Mouse (Mus musculus) ZHBTc4 (cell line): ENCODE measurements at regions not wholly inside any gene's neighbourhood (a gene's known extent, or its start where the extent isn't known, plus 50 kb on each side); places are given as distances from the start of the nearest gene placed in this dataset.

ENCODE experiments used
- DNase-seq: peaks from one replicate; pipeline ENCODE4 v3.0.0-alpha.2; 2011; ENCODE audit warnings: low read depth, low spot score

DNA sequence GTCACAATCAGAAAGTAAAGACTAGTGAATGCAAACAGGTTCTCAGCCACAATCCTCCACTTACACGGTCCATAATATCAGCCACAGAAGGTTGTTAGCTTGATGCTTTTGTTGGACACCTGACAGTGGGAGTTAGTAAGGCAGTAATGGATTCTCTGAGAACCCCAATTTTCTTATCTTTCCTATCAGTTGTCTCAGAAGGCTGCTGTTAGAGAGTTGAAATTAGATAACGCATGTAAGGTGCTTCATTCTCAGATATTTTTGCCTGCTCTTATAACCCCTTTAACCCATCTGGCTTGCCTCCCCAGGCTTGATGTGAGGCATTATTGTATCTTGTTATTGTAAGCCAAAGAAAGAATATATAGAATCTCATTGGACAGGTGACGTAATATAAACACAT lies 63.0 kb upstream of the Ube2e3 start:
- DNase-seq: no peak

DNA sequence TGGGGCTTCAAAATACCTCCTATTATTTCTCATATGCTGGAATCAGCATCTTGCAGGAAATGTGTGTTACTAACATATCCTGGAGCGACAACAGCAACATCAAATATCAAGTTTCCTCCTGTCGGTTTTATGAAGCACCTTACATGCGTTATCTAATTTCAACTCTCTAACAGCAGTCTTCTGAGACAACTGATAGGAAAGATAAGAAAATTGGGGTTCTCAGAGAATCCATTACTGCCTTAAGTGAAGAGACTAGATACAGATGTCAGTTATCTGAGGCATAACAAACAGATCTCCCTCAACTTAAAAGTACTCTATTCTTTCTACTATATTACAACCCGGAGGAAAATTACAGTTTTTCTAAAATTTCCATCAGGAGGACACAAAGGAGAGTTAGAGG lies 64.4 kb upstream of the Ube2e3 start:
- no peak for DNase-seq

DNA sequence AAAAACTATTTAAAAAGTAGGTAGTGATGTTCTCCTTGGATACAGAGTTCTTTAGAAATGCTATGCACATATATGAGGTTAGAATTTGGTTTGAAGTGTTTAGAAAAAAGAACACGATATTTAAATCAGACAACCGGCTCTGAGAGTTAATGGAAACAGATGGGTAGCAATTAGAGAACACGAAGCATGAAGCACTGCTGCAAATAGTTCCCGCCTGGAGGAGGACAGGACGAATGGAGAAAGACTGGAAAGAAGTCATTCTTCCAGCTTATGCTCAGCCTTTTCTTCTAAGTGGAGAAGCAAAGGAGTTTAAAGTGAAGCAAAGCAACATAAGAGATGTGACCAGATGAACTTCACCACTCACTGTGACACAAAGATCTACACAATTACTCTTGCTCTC lies 72.5 kb upstream of the Ube2e3 start:
- no peak for DNase-seq

DNA sequence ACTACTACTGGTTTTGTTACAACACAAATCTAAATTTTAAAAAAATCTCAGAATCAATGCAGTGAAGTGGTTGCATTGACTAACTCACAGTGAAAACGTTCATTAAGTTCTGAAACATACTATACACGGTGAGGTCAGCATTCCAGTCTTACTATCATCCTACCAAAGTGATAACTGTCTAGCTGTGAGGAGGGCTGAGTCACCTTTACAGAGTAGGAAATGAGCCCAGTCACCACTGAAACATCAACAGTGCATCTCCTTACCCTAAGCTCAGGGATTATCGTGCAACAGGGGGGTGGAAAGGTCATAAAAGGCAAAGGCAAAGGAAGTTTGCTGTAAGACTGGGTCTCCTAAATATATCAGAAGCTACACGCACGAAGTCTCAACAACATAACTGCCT lies 73.2 kb upstream of the Ube2e3 start:
- DNase-seq: no peak

DNA sequence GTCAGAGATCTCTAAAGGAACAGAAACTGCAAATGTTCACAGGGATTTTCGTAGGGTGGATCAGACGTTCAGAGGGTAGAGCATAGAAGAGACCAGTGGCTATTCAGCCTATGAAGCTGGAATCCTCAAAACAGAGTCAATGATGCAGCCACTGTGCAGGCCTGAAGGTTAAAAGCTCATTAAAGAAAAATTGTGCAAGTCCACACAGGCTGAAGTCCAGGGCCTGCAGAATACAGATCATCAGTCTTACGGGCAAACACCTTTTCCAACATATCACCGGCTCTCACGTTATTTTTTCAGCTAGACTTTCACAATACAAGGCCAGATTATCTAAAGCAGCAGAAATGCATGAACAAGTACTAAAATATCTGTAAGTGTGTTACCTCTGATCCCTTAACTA lies 78.8 kb upstream of the Ube2e3 start:
- no peak for DNase-seq

DNA sequence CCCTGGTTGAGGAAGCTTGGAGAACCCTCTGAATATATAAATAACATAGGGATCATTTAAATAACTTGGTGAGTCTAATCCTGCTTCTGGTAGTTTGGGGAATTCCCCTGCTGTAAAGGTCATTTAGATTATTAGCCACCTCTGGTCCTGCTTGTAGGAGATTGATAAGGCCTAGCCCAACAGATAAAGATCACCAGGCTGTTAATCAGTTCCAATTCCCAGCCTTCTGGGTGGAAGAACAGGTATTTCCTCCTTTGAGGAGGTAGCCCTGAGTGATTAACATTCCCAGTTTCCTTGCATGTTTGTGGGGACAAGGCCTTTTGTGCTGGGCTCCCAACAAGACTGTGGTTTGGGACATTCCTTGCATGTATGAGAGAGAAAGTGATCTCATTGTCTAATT lies 79.7 kb upstream of the Ube2e3 start:
- DNase-seq: no peak

DNA sequence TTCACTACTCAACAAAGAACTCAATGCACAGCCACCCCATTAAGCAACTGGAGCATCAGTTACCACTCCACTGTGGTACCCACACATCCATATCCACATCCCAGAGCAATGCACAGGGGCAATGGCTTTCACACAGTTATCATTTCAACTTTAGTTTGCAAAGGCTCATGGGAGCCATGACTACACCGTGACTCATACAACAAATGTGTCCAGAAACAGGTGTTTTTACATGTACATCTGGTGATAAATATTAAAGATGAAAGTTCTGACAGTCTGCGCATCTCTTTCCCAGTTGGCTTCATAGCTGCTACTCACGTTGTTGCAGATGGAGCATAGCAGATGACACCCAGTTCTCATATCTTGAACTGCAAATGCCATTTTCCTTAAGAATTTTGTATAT lies 88.0 kb upstream of the Ube2e3 start:
- no peak for DNase-seq

DNA sequence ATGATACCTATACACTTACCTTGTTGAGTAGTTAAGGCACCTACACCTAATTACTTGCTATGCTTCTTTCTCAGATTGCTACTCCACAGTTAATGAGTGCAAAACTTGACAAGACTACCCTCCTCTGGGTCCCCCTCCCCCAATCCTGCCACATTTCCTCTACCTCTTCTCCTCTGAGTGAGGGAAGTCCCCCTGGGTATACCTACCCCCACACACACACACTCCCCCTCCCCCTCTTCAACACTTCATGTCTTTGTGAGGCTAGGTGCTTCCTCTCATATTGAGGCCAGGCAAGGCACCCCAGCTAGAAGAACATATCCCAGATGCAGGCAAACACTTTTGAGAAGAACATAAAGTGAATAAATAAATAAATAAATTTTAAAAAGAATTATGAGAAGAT lies 90.3 kb upstream of the Ube2e3 start:
- no peak for DNase-seq

DNA sequence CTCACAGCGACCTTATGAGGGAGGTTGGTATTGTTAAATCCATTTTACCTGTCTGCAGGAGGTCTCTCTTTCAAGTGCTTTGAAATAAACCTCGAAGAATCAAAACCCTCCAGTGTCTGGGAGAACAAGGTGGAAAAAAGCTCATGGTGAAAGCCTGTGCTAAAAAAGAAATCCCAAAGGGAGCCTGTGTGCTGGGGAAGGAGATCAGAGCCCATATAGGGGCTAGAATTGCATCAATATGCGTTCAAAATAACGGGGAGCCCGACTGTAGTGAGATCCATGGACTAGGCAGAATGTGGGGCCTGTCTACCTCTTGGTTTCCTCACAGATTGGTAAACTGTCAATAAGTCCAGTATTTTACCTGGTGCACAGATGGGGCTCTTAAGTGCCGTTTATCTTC lies 113.6 kb upstream of the Ube2e3 start:
- no peak for DNase-seq

DNA sequence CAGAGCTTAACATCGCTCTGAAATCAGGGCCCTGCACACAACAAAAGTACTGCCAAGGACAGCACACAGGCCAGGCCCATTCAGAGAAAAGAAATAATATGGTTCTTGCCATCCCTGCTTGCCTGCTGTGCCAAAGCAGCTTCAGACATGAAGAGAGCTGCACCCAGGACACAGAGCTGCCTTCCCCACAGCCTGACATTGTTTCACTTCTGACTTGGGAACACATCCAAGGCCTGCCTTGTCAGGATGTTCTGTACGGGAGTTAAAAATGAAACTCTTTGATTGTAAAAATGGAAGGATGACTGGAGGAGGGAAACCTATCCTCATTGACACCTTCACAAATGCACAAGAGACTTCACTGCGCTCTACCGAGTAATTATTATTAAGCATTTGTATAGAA lies 114.0 kb upstream of the Ube2e3 start:
- no peak for DNase-seq

DNA sequence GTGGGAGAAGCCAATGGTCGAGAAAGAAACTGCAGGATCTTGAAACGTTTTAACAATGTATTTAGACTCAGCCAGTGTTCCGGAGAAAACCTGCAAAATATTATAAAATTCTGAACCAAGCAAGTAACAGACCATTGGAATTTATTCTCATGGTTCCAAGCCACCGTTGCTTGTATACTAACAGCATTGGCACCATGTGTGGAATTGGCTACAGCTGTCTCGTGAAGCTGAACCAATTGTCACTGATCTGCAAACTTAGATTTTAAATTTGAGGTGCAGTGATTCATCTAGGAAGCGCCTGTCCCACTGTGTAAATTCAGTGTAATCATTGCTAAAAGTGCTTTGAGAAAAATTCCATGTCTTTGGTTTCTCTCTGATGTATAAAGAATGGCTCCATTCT lies 137.8 kb upstream of the Ube2e3 start:
- no peak for DNase-seq

DNA sequence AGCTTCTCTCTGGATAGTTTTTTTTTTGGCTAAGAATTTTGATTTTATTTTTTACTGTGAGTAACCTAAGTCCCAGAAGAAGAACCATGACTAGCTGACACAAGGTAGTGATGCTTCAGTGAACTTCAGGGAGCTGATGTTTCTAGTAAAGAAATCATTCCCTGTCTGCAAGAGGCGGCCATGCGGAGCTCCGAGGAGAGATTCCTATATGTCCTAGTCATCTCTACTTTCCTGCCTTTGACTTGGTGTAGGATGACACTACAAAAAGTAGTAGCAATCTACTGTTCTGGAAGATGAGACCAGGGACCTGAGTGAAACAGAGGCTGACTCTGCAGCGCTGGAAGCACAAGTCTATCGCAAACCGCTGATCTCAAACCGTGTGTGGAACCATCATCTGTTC lies 141.9 kb upstream of the Ube2e3 start:
- no peak for DNase-seq

DNA sequence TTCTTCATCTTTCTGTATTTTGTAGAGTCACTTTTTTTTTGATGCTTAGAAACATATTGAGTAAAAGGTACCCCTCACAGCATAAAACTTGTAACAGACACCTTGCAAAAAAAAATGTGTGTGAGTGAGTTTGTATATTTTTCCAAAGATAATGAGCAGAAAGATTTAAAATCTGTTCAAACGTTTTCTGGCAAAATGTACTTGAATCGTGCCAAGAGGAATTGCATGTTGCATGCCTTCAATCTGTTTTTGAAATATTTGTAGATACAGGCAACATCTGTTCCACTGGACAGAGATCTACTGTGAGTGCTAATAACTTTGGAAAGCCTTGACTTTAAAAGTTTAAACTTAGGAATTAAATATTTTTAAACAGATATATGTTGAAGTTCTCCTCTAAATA lies 143.5 kb upstream of the Ube2e3 start:
- DNase-seq: no peak

DNA sequence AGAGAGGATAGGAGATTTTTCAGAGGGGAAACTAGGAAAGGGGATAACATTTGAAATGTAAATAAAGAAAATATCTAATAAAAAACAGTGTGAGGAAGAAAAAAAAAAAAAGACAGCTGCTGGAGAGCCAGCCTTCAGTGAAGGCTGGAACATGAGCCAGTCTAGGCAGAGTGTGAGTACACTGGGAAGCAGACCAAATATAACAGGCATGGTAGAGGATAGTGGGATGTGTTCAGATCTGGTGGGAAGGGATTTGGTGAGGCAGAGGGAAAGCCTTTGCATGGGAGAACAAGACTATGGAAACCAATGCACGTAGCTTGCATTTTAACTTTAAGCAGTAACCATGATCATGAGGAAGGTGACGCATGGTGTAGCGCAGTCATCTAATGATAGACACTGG lies 144.5 kb upstream of the Ube2e3 start:
- no peak for DNase-seq

DNA sequence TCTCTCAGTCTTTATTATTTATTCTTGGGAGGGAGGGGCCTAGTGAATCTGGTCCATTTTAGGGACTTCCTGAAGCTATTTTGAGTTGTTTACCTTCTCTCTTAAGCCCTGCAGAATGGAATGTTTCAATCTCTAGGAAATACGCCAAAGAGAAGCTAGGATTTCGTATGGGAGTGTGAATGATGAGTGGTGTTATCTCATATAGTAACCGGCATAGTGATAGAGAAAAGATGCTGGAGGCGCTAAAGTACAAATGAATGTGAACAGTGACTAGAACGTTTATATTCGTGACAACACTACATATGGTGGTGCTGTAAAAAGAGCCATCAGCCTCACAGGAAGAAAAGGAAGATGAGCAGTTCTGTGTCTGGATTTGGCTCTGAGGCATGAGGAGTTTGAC lies 145.2 kb upstream of the Ube2e3 start:
- no peak for DNase-seq

DNA sequence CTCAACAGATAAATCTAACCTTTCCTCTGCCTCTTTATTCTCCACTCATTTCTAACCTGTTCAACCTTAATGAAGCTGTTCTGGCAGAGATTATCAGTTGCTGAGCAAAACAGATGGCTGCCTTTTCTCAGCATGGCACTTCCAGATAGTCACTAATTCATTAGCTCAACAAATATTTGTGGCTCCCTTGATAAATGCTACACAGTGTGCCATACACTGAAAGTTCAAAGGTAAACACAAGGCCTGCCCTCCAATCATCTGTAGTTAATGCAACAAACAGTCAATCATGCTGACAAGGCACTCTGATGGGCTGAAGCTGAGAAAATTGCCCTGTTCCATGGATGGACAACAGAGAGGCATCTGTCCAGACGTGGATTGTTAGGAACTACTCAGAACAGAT lies 149.4 kb upstream of the Ube2e3 start:
- DNase-seq: no peak

DNA sequence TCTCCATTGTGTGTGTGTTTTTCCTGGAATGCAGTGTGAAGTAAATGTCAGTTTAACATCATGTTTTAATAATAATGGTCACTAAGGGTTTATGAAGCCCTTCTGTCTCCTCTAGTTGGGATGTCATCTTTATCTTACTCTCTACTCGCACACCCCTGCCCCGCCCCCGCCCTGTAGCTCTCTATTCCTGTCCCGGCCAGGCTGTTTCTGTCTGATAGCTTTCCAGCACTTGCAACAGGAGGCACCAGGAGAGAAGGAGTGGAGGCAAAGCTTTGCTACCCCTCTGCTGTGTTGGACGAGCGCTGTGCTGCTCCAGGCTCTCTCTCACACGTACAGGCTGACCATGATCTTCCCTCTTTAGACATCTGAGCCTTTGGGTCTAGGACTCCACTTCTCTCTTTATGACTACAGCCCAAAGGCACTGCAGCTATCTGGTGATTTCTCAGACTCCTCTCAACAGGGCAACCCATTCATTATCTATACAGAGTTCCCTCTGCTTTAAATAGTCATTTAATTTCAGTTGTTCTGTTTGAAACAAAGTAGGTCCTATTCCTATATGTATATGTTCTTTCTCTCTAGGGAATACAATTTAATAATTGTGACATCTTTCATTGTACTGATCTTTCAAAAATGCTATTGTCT lies 151.6 kb upstream of the Ube2e3 start:
- no peak for DNase-seq

DNA sequence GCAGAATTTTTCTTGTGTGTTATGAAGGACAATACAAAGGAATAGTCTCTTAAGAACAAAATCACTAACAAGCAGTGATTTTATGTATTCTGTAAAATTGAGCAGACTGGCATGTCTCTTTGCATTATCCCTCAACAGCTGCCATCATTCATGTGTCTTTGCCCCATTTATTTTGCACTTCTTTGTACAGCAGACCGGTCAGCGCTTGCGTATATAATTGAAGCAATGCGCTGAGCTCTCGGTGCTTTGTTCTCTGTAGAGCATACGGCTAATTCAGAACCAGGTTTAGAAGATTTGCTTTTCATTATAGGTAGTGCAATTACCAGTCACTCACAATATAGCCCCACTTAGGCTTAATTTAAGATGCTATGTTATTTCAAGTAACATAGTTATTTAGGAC lies 173.1 kb upstream of the Ube2e3 start:
- DNase-seq: no peak

DNA sequence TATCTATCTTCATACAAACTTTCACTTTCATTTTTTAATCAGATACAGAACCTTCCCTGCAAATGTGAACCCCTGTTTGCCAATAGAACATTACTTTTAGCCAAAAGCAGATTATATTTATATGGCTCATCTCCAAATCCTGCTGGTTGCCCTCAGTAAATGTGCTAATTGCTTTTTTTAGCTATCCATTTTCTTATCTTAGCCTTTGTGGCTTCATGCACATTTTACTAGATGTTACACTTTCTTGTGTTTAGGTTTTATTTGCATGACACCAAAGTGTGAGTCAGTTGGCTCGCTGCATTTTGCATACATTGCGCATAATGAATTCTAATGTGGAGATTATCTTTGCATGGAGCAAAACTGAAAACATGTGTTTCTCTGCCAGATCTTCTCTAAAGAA lies 211.3 kb upstream of the Ube2e3 start:
- DNase-seq: no peak

DNA sequence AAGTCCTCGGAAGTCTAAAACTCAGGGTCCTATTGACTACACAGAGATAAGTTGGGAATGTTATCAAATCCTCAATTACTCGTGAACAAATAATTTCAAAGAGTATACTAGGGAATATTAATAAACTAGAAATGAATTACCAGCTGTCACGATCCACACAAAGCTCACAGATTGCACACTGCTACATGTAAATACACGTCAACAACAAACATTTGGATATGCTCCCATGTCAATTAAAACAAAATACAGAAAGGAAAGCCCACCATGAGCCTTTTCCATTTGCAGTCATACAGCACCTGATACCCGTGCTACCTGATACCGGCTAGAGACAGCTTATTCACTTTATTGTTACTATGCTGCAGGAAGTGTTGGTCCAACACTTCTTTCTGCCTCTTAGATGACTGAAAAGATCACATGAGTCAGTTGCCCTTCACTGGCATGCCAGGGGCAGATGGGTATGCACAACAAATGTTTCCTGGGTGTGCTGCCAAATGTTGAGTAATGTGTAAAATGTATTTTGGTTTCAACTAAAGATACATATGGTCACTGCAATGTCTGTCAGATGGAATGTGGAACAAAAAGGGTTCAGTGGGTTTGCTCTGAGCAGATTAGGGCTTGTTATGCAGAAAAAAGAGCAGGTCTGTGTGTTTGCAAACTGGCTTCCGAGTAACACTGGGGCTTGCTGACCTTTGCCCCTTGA lies 212.6 kb upstream of the Ube2e3 start:
- DNase-seq: no peak

DNA sequence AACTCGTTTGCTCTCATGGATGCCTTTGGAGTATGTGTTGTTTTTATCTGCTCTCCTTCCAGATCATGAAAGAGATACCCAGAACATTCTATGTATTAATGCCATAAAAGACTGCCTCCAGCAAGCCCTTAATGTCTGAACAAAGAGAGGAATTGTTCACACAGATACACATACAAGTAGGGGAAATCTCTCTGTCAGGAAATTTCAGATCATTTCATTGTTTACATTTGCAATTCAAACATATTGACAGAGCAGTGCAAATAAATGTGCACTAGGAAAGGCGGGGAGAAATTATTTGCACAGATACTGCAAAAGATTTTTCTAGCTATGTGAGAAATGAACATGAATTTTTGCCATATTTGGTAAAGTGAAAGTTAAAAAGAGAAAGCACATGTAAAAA lies 216.4 kb upstream of the Ube2e3 start:
- no peak for DNase-seq

DNA sequence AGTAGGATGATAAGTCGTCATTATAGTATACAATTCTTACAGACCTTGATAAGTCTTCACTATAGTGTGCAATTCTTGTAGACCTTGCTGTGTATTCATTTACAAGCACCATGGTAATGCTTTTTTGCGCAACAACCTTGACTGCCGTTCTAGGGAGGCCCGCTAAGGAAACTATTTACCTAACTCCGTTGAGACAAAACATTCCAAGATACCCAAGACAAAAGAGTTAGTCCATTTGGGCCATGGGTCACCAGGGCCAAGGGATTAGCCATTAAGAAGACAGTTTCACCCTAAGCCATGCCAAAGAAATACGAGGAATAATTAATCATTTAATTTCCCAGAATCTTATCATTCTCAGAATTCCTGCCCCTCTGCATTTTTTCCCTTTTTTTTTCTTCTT lies 227.6 kb upstream of the Ube2e3 start:
- DNase-seq: no peak

DNA sequence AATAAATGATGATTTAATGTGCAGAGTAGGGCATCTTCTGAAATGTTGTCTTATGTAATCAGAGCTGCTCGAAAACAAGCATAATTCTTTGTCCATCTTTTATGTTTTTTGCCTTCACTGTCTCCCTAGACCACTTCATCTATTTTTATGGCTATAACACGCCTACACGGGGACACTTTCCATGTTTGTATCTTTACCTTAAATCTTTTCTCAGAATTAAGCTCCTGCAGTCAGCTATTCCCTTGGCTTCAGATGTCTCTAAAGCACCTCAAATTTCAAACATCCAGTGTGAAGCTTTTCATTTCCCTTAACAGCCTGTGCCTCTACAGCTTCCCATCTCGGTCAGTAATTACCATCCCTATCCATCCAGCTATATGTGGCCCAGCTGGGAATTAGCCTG lies 242.7 kb upstream of the Ube2e3 start:
- DNase-seq: no peak

DNA sequence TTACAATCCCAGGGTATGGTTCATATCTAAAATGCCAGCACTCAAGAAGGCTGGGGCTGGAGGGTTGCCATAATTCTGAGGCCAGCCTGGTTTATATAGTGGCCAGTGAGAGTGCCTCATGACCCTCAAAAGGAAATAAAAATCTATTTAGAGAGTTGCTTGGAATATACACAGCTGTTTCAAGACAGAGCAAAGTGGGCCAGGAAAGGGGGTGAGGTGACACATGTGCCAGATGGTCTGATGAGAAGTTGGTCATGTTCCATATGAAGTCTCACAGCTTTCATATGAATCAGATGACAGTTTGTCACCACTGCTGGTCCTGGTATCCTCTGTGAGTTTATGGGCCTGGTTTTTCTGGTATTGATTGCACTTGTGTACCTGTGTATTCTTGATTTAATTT lies 261.5 kb upstream of the Ube2e3 start:
- no peak for DNase-seq
